Mouse (Mus musculus): ENCODE results near the gene Smarcb1.
"Not testable (repeated sequence)": the region's sequence is repeated elsewhere in the genome, so short reads cannot be mapped to it uniquely, and the experiment has no call there.

The Smarcb1 gene

GRCm38 (mm10) chr10:75894601-75895000 lies 26.8 kb downstream of the Smarcb1 start:
- in situ Hi-C loops (cut with MseI, MboI), result no loop called here

GRCm38 (mm10) chr10:75893089-75893750 lies 28.2 kb downstream of the Smarcb1 start, which contains the start of gene Derl3:
Gene Derl3 (plus strand): TSS chr10:75893413.
- in situ Hi-C loops (cut with MseI, MboI), result no loop called here

DNA sequence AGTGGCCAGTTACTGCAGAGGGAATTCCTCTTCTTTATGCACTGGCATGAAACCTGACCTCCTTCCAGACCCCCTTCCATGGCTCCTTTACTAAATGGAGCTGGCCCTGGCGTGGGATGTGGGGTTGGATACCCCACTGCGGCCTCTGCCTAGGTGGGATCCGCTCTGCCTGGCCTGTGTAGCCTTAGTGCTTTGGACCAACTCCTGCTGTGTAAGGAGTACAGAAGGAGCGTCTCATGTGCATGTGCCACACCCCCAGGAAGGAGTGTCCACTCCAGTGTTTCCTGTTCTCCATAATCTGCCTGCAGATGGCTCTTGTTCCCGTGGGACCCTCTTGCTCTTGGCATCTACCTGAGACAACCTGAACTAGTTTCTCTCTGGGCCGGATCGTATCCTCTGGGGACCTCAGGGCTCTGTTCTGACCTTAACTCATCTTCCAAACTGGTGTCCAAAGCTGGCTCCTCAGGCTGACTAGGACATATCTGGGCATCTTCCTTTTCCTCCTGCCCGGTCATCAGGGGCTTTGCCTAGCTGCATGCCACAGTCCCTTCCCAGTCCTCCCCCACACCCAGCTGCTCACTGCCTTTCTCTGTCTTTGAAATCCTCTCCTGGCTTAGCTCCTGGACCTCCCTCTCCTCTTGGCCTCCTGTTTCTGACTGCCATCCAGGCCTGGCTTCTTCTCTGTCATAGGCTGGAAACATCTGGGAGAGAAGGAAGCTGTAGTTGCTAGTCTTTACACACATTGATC lies 31.8 kb downstream of the Smarcb1 start:
- in situ Hi-C loops (cut with MseI, MboI), result no loop called here

DNA sequence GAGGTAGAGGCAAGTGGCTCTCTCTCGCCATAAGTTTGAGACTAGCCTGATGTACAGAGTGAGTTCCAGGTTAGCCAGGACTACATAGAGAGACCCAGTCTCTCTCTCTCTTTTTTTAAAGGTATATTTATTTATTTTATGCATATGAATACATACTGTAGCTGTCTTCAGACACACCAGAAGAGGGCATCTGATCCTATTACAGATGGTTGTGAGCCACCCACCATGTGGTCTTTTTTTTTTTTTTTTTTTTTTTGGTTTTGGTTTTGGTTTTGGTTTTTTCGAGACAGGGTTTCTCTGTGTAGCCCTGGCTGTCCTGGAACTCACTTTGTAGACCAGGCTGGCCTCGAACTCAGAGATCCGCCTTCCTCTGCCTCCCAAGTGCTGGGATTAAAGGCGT lies 33.9 kb downstream of the Smarcb1 start:
- in situ Hi-C loops (cut with MseI, MboI), result not testable (repeated sequence)

- in situ Hi-C loops (cut with MseI, MboI), result loop anchor here in 1 of 2 experiments (5.0 kb wide), 1 partner anchor 68 kb away; the partner anchor contains the start of gene Gm5134
These were observed 36.7 kb downstream of the Smarcb1 start for GRCm38 (mm10) chr10:75884742-75885141.

GRCm38 (mm10) chr10:75883232-75883552 lies 38.2 kb downstream of the Smarcb1 start:
- in situ Hi-C loops (cut with MseI, MboI), result loop anchor here in 1 of 2 experiments (5.0 kb wide), 1 partner anchor 69 kb away; the partner anchor contains the start of gene Gm5134

DNA sequence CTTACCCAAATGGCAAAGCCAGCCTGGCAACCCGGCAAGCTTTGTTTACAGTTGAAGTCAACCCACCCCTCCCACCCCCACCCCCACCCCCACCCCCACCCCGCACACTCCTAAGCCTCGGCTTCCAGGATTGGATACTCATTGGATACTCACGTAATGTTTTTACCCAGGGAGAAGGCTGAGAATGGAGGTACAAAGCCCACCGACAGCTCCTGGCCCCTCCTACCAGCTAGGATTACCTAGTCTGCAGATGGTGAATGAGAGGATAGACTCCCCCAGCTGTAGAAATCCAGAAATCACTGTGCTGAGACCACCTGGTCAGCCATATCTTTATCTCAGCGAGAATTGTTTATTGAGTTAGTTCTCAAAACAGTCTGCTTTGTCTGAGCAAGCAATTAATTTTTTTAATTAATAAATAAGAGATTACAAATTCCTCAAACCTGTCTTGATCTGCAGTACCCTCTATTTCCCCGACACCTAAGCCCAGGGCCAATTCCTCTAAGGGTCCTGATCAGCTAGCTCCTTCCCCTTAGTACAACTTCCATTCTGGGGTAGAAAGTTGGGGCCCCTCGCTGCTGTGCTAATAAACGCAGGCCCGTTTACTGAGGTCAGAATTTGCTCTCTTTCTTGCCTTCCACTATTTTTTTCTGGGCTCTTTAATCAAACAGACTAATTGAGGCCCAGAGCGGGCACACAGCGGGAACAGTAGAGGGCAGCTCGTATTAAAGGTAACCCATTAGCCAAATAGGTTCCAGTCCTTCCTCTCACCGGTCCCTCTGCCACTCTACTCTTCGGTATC lies 38.8 kb downstream of the Smarcb1 start:
- in situ Hi-C loops (cut with MseI, MboI), result loop anchor here in 1 of 2 experiments (5.0 kb wide), 1 partner anchor 70 kb away; the partner anchor contains the start of gene Gm5134

GRCm38 (mm10) chr10:75881578-75882432 lies 39.6 kb downstream of the Smarcb1 start:
- in situ Hi-C loops (cut with MseI, MboI), result loop anchor here in 1 of 2 experiments (5.0 kb wide), 1 partner anchor 70 kb away; the partner anchor contains the start of gene Gm5134

GRCm38 (mm10) chr10:75880771-75881577 lies 40.4 kb downstream of the Smarcb1 start:
- in situ Hi-C loops (cut with MseI, MboI), result loop anchor here in 1 of 2 experiments (5.0 kb wide), 1 partner anchor 71 kb away; the partner anchor contains the start of gene Gm5134

DNA sequence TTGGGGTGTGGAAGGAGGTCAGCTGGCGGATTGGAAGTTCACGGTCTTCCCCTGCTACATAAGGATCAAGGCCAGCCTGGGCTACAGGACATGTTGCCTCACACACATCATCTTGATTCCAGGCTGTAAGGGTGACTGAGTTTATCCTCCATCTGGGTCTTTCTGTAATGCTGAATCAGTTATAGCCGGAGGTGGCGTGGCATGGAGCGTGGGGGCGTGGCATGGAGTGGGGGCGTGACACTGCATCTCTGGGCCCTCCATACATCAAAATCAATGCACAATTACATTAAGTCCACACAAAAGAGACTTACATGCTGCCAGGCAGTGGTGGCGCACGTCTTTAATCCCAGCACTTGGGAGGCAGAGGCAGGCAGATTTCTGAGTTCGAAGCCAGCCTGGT lies 41.1 kb downstream of the Smarcb1 start:
- in situ Hi-C loops (cut with MseI, MboI), result loop anchor here in 1 of 2 experiments (5.0 kb wide), 1 partner anchor 72 kb away; the partner anchor contains the start of gene Gm5134

- in situ Hi-C loops (cut with MseI, MboI), result no loop called here
These were observed 42.6 kb downstream of the Smarcb1 start for GRCm38 (mm10) chr10:75878836-75879235.

- in situ Hi-C loops (cut with MseI, MboI), result no loop called here
These were observed 47.8 kb downstream of the Smarcb1 start for GRCm38 (mm10) chr10:75873543-75874170.

DNA sequence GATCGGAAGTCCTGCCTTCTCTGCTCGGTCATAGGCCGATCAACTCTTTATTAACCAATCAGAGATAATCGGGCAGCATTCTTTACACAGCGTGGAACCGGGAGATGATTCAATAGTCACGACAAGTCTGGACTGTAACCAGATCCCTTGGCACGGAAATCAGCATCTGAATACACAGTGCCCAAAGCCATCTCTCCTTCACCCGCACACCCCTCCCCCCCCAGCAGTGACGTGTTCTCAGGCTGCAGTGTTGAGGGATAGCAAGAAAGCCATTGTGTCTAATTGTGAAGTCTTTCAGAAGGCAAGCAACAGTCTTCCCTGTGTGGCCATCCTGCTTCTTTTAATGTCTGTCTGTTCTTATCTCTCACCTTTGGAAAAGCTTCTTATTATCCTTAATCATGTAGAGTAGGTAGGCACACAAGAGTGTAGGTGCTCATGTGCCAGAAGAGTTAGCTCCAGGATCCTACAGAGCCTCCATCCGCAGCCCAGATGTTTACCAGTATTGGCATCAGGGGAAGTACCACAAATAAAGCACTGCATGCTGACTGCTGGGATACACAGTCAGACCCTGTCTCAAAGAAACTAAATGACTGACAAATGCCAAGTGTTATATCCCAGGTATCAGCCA lies 48.4 kb downstream of the Smarcb1 start:
- in situ Hi-C loops (cut with MseI, MboI), result no loop called here

DNA sequence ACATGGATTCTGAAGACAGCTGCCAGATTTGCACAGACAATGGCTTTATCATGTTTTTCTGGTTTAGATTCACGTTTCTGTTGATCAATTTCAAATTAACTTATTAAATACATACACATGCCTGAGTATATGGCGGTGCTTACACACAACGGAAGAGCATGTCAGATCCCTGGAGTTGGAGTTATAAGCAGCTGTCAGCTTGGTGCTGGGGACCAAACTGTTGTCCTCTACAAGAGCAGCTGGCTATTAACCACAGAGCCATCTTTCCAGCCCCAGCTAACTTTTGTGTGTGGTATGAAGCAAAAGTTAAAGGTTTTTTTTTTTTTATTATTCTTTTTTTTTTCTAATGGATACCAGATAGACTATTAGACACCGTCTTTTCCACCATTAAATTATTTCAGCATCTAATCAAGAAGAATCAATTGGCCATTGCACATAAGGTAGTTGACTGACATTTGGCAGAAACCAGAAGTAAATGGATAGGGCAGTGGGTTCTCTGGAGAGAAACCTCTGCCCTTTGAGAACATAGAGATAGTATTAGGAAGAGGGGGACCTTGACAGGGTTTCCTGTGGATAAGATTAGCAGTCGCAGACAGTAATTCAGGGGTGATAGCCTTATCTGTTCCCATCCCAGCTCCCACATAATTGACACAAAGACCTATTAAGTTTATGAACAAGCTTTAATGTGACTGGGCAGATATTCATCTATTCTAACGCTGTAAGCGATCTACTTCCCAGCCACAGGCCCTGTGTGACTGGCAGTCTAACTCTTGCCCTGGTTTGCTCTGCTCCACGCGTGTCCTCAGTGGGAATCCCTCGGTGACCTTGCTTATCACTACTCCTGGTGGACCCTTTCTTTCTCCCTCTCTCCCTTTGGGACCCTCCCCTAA lies 49.1 kb downstream of the Smarcb1 start:
- in situ Hi-C loops (cut with MseI, MboI), result no loop called here

DNA sequence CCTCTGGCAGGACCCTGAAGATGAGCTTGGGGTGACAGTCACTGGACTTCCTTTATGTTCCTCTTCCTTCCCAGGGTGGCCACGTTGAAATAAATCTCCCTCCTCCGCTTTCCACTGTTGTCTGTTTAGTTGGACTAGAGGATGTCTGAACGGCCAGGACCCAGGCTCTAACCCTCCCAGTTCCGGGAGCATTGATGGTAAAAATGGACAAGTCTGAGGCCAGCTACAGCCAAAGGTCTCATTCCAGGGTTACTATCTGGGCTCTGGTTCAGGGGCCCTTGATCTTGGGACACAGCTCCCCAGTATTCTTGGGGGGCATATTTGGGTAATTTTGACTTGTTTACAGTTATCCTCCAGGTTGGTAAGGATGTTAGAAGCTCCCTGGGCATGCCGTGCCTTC lies 59.8 kb downstream of the Smarcb1 start:
- in situ Hi-C loops (cut with MseI, MboI), result no loop called here

DNA sequence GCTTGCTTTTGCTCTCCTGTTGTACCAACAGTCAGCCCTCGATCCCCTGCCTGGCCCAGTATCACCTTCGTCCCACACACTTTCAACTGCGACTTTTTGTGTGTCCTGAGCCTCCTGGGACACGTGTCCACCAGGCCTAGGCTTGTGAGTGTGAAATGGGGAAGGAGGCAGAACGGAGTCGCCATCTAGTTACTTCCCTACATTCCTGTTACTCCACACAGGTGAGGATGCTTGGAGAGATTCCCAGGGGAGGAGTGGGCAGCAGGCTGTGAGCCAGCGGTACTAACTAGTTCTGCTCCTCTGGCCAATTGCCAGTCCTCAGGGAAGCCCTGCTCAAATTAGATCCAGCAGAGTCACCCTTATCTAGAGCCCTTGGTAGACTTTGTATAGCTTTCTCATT lies 60.7 kb downstream of the Smarcb1 start:
- in situ Hi-C loops (cut with MseI, MboI), result no loop called here

DNA sequence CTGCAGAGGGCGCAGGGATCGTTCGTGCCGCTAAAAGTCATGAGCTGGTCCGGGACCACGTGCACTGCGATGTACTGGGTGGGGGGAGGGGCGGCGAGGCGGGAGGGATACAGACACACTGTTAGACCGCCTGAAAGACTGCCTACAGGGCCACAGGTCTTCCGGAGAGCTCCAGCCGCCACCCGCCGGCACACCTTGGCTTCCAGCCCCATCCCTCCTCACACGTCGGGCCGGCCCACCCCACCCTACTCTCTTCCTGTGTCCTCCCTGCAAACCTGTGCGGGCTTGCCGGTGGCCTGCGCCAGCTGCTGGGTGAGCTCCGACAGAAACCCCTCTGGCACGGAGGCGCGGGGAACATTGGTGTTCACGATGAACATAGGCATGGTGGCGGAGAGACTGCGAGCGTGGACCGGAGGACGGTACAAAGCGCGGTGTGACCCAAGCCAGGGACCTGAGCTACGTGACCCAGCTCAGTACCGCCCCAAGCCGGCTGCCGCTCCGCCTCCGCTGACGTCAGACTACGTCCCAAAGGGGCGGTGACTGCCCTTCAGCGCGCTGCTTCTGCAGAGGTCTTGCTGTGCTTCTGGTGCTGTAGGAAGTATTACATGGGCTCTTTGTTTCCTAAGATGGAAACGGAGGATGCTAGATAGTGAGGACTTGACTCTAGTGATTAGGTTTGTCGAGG lies 61.5 kb downstream of the Smarcb1 start, which contains the start of gene Mif:
Mif (minus strand) TSS at position 455 of the 685 bp plus-strand sequence.
- in situ Hi-C loops (cut with MseI, MboI), result not testable (repeated sequence)

Measured in mouse trophoblast stem cell (cell line).